Mouse (Mus musculus) ZHBTc4 (cell line): ENCODE measurements around the gene Gpr146.
A peak's percentile ranks its signal among the peaks of the same experiment; 100 is the strongest.

ENCODE experiments used
- DNase-seq: peaks from one replicate; pipeline ENCODE4 v3.0.0-alpha.2; 2011; ENCODE audit warnings: low read depth, low spot score

Gpr146 gene

DNA sequence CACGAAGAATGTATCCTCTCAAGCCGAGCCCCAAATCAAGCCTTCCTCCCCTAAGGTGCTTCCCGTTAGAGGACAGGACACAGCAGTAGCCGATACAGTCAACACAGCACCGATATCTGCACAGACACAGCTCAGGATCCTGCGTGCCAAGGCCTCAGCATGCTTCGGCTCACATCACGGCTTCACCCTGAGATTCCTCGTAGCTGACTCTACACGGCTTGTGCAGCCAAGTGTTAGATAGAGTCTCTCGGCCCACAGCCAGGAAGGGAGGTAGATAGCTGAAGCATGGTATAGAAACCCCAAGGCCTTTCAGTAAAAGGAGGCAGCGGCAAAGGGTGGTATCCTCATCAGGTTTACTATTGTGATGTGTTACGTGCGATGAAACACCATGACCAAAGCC lies 22.5 kb downstream of the Gpr146 start:
- DNase-seq = no peak

DNA sequence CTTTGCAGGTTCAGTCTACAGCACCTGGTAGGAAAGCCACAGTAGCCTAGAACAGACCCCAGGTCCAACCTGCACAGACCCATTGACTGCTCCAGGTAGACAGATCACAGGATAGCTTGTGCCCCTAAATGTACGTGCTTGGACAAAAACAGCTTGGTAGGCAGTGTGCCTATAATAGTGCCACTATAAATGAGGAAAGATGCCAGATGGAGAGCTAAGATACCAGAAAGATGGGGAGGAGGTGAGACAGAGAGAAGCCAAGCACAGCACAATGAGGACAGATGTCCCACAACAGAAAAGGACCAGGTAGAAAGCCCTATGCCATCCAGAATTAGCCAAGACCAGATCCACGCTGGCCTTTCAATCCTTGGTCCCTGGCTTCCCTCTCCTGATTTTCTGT lies 24.6 kb downstream of the Gpr146 start:
- no peak for DNase-seq

DNA sequence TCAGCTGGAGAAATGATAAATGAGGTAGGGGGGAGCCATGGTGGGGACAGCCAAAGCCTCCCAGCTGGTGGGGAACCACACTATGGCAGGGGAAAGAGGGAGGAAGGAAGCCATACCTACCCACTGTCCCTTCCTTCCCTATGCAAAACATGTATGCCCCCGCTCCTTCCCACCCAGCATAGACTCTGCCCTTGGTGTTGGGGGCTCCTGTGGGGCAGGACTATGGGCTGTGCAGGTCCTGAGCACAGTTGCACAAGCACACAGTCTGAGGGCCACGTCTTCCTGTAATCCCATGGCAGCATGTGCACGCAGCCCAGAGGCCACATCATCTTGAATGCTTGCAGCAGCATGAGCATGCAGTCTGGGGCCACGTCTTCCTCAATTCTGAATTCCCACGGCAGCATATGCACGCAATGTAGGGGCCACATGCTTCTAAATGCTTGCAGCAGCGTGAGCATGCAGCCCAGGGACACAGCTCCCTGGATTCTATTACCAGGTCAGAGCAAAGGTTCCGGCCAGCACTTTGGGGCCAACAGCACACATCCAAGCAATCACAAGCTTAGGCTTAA lies 26.3 kb downstream of the Gpr146 start:
- no peak for DNase-seq

DNA sequence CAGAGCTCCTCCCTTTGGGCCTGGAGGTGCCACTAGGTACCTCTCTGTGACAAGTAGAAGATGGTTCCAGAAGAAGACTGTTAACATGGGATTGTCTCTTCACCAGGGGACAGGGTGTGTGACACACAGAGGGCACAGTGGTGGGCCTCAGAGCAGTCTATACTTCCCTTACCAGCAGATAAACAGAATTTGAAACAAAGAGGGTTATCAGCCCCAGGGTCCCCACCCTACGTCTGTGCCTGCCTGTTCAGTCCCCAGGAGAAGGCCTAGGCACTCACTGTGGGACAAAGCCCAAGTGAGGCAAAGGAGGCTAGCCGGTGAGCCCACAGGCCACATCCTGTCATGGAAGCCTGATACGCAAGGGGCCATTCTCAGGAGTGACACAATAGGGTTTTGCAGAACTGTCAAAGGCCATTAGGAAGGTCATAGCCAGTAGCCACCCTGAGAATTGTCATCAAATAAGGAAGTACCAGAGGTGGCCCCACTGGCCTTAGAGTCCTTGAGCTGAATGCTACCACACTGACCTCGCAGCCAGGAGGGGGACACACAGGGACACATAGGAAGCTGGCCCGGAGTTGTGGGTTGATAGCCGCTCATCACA lies 27.4 kb downstream of the Gpr146 start, which contains the start of gene C130050O18Rik:
C130050O18Rik (plus strand) TSS at position 480 of the 601 bp plus-strand sequence.
- no peak for DNase-seq

DNA sequence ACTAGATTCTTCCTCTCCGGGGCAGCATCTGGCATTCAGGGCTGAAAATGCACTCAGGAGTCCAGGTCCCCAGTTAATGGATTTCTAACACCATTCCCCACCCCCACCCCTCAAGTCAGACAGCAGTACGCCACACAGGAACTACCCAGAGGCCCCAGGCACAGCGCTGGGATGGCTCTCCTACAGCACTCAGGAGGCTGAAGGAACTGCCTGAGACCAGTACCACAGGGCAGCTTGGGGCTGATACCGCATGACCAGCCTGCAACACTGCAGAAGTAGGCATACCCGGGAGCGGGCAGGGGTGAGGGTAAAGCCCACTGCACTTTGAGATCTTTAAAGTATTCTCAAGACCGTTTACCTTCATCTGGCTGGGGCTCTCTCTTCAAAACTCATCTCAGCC lies 28.0 kb downstream of the Gpr146 start:
- DNase-seq = no peak

DNA sequence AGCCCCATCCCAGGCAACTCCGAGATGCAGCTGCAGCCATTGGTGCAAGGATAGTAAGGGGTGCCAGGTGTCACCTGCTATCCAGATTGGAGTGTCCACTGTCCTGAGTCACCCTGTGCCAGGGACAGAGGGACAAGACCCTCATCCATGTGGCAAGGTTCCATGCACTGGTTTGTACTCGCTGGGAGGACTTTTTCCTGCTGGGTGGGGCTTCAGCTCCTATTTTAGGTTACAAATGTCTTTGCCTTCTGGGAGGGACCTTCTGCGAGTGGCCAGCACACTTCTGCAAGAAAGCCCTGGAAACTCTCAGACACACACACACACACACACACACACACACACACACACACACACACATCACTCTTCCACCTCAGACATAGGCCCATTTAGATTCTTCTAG lies 28.5 kb downstream of the Gpr146 start:
- DNase-seq = no peak

DNA sequence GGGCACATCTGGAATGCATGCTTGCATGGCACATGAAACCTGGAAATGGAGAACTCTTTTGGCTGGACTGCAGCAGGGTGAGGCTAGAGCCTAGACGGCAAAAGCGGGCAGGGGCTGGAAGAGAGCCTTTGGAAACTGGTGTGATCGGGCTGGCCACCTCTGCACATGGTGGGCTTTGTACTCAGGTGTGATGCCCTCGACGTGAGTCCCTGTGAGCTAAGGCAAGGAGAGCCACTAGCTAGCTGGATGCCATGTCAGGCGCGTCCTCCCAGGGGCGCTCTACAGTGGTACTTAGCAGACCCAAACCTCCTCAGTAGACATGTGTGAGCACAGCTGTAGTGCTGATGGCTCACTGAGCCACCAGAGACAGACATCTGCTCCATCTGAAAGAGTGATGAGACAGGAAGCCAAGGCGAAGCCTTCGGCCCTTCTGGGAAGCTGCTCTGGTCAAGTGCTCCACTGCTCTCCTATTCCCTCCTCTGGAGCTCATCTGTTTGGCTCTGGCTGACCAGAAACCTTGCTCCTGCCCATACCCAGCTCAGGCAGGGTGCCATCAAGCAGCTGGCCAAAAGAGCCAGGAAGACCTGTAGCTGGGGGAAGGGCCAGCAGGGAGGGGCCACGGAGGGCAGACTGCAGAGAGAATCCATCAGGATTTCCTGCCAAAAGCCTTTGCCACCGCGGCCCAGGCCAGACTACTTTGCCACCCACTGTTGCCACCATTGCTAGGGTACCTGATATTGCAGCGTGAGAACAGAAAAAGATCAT lies 29.8 kb downstream of the Gpr146 start:
- DNase-seq = no peak

DNA sequence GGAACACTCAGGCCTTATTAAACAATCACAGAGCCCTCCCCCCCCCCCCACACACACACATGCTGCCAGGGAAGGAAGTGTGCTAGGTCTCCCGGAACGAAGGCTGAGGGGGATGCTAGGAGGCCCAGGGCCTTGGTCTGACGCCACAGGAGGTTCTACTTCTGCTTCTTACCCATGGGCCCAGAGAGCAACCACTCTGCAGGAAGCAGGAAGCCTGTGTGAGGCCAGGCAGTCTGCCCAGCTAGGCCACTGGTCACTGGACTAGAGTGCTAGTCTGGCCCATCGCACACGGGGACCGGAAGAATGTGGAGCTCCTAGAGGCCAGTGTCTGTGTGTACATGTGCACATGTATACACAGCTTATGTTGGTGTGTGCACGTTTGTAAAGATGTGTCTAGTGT lies 31.0 kb downstream of the Gpr146 start:
- no peak for DNase-seq

DNA sequence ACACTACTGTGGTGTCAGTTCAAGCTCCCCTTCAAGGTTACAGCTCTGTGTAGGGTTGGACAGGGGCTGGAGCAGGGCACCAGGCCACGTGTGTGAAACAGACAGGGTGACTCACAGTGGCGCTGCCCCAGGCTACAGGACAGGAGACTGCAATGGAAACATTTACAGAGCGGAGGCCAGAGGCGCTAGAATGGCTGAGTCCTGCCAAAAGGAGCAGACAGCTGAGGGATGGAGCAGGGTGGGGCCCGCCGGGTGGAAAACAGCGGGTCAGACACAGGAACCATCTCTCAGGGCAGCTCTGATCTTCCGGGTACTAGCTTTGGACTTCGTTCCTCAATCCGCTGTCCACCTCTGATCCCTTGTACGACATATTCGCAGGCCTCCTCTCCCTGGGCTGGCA lies 31.9 kb downstream of the Gpr146 start:
- no peak for DNase-seq

DNA sequence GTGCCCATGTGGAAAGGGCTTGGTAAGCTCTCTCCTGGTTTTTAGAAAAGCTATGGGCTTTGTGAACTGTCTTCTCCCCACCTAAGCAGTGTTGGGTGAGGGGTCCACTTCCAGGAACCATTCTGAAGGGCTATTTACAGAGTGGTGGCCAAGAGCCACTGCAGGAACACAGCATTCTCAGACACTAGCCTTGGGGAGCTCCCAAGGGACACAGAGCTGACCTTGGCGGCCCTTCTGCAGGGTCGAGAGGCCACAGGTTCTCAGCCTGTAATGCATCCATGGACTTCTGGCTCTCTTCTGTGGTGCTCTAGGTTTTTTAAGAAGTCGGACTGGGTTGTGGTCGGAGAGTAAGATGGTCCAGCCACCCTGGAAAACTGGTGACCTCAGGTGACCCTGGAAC lies 32.6 kb downstream of the Gpr146 start:
- no peak for DNase-seq

DNA sequence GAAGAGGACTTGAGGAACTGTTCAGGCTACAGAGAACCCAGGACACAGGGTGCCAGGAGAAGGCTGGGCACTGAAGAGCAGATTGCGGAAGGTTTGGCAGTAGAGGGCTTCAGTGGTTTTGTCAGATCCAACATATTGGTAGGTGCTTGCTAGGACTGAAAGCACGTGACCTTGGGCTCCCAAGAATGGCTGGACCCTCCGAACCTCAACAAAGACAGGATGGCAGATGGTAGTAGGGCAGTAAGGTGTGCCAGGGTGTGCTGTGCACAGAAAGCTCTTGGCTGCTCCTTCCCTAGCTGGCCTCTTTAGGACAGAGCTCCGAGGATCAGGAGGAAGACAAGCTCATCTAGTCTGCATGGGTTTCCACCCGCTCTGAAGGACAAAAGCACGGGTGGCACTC lies 33.6 kb downstream of the Gpr146 start:
- no peak for DNase-seq

DNA sequence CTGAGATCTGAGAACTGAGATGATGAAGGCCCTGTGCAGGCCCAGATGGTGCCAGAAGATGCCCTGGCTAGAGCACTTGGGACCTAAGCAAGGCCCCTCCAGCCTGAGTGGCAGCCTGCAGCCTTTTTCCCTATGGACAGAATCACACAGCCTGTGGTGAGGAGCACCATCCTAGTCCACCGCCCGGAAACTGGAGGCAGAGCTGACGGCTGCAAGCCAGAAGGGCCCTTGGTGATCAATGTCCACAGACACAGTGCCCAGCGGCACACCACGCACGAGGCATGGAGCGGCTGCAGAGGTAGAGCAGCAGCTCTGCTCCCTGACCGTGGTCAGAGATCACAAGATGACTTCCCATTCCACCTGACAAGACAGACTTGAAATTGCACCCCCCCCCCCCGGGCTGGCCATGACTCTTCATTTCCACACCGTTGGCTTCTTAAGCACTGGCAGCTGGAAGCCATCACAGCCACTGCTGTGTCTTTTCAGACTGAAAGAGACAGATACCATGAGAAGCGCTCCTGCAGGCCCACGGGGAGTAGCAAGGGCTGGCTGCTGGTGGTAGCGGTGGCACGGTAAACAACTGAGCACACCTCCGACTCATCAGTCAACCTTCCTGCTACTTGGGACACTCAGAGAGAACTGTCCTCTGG lies 34.3 kb downstream of the Gpr146 start:
- DNase-seq = no peak

DNA sequence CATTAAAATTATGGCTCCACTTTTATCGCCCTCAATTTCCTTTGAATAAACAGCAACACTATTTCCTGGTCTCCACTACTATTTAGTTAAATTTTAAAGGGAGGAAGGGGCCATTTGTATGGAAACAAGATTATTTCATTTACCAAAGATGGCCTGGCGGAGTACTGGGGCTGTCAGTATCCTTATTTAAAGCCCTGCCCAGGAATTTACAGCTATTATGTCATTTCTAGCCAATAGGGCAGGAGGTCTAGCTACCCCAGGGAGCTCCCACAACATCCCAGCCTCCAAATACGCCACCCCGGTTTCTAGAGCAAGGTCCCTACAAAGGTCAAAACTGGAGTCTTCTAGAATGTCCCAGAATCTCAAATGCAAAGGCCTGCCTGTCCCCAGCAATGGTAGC lies 36.0 kb downstream of the Gpr146 start:
- DNase-seq = no peak

DNA sequence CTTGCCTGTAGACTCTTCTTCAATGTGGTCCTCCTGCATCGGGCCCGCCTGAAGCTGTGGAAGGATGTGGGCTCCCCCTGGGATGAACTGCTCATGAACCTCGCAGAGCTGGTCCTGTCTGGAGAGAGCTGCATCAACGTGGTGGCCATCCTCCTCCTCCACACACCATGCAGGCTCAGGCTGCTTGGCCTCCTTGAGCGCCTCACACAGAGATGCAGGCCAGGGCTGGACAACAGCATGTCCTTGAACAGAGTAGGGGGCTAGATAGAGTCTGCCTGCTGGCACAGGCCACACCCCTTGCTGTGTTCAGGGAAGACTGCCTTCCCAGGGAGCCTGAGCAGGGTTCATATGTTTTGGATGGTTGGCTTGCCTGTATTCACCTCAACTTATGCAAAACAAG lies 37.5 kb downstream of the Gpr146 start:
- no peak for DNase-seq

DNA sequence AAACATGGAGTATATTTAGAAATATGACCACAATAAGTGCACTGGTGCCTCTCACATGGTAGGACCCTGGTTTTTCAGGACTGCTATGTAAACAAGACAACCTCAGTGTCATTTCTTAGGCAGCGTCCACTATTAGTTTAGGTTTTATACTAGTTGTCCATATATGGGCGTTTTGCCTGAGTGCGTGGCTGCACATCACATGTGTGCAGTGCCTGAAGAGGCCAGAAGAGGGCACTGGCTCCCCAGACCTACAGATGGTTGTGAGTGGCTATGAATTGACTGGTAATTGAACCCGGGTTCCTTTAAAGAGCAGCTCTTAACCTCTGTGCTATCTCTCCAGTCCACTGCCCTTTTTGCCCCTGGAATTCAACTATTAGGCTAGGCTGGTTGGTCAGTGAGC lies 39.4 kb downstream of the Gpr146 start:
- DNase-seq = peak; percentile 85

DNA sequence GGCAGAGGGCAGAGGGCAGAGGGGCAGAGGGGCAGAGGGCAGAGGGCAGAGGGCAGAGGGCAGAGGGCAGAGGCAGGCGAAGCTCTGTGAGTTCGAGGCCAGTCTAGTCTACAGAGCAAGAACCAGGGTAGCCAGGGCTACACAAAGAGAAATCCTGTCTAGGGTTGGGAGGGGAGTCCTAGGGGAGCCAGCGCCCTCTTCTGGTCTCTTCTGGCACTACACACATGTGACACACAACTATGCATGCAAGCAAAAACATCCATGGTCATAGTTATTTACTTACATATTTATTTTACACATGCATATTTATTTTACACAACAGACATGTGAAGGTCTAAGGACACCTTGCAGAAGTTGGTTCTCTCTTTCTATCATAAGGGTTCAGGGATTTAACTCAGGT lies 40.0 kb downstream of the Gpr146 start:
- peak; percentile 74 for DNase-seq

DNA sequence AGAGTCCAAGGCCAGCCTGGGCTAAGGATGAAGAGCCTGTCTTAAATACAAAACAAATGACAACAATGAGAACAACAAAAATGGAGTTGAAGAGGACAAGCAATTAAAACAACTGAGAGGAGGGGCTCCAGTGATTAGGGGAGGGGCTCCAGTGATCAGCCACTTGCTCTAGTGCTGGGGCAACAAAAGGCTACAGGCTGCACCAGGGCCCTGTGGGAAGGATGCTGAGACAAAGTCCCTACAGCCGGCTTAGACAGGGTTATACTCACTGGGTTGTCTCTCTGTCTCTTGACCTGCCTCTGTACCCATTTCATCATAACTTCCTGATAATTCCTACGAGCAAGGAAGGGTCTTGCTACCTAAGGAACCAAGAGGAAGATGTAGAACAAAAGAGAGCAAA lies 40.6 kb downstream of the Gpr146 start:
- DNase-seq = peak; percentile 37

DNA sequence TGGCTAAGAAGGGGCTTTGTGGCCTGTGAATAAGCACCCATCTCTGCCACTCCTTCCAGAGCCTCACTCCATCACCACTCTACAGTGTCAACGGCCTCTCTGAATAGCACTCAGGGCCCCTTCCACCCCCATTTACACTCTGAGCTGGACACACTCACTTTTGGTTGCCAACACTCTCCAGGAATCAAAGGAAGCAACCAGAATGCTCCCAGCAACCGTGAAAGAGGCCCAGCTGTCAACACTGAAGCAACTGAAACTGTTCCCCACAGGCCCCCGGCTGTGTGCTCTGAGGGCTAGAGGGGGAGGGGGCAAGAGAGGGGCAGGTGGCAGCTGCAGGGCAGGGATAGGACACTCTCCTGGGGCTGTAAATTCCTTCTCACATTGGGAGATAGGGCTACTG lies 41.1 kb downstream of the Gpr146 start:
- DNase-seq = no peak

DNA sequence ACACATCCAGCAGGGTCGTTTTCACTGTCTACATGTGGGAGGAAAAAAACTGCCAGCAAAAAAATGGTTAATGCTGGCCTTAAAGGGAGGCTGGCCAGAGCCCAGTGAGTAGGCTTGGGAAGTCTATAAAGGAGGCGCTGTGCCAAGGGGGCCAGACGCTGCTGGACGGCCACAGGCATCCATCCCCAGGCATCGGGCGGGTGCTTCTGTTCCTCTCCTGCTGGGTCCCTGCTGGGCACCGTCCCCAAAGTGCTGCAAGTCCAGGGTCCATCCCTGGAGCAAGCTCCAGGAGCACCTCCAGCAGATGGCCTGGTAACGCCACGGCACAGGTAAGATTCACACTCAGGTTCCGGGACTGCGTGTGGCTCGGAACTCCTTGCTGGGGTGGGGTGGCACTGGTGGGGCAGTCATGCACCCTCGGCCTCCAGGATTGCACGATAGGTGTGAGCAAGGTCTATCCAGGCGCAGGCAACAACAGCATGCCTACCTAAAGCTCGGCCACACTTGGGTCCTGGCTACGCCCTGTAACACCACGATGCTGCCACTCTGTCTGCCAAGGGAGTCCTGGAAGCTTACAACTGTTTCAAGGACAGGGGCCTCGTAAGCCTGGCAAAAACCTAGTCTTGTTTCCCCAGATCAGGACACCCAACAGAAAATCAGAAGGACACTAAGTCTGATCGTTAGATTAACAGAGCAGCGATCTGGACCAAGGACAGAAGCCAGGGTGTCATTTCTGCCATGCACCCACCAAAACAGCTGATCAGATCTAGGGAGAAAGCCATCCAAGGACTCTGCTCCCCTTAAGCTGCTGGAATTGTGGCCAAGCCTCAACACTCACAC lies 45.7 kb downstream of the Gpr146 start, which contains the start of gene Gper1:
Gper1 (plus strand) TSS at position 126 of the 840 bp plus-strand sequence.
- no peak for DNase-seq

DNA sequence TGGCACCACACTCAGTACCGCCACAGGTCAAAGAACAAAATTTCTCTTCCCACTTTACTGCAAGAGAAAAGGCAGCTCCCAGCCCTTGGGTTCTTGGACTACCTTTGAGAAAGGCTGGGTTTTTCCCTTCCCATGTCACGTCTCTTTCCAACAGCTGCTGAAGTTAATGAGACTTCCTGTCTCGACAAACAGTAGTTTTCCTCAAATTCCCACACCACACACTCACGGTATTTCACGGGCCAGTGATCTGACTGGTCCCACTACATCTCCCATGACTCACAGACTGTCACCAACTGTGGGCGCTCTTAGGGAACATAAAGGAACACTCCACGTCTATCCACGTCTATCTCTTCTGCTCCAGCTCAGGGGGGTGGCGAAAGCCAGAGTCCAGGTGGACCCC lies 47.7 kb downstream of the Gpr146 start:
- no peak for DNase-seq

DNA sequence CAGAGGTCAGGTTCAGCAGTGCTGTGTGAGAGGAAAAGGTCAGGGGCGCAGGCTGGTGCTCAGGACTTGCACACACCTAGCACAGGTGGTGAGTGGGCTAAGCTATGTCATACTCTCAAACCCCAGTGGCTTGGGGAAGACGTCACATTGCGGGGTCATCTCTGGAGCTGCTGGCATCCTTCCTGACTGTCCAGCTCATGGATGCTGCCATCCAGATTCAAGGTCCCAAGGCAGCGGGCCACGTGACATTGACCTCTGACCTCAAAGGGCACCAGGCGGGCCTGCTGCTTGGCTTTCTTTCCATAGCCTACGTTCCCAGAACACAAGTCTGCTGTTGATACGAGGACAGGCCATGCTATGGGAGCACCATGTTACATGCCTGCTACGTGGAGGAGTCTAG lies 49.5 kb downstream of the Gpr146 start:
- no peak for DNase-seq

DNA sequence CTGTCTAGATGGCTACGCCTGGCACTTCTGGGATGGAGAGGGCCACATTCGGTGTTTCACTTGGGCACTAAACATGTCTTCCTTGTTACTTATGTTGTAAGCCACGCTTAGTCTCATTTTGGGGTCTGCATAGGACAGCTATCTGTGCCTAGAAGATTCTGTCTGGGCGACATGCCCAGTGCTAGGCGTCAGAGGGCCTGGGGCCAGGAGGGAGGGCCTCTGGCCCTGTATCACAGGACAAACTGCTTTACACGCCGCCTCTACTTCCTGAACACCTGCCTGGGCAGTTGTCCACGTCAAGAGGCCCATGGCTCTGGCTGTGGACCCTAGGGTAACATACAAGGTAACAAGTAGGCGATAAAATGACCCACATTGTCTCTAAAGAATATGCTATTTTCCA lies 50.5 kb downstream of the Gpr146 start:
- no peak for DNase-seq
